Mouse (Mus musculus): ENCODE results near the gene Ccdc6. TPM values are rescaled to one million over a fixed set of nuclear protein-coding genes. Genes with fewer than 3 reads are reported as not detected.

Gene Ccdc6
- polyA plus RNA-seq, 1 experiment: 61.8 TPM

- Histone ChIP-seq H3K9me3 (replicated peaks; ENCODE audit: control insufficient read depth, insufficient read depth, low read length, poor library complexity, severe bottlenecking) (peaks cover 6% of the 10 kb centered on the region; the same call in 1 of the 2 replicates), H3K36me3 (ENCODE audit: control insufficient read depth, insufficient read depth, low read length, poor library complexity, severe bottlenecking) (no peaks in the 10 kb centered on the region), H3K27me3 (ENCODE audit: control insufficient read depth, insufficient read depth, low read length, poor library complexity, severe bottlenecking) (no peaks in the 10 kb centered on the region), H3K4me3 (ENCODE audit: low read depth, low read length) (no peak overlapping the region), H3K9ac (ENCODE audit: low read depth, poor library complexity, severe bottlenecking) (no peak overlapping the region), H3K27ac (ENCODE audit: insufficient read depth, low read length) (no peak overlapping the region), H3K4me1 (ENCODE audit: control insufficient read depth, insufficient read depth, low read length) (peaks cover 1% of the 10 kb centered on the region)
- TF ChIP-seq CTCF (IDR thresholded peaks at IDR 0.05; ENCODE audit: low read depth, low read length) (no peak), EP300 (IDR thresholded peaks at IDR 0.05; ENCODE audit: insufficient read depth, low read depth, low read length) (no peak), POLR2A (IDR thresholded peaks at IDR 0.05; ENCODE audit: insufficient read depth, low read length) (no peak)
Observed at GRCm38 (mm10) chr10:70069321-70069720, 27.6 kb upstream of the Ccdc6 start.

GRCm38 (mm10) chr10:70071334-70071733, 25.6 kb upstream of the Ccdc6 start:
- Histone ChIP-seq H3K9me3 (replicated peaks; ENCODE audit: control insufficient read depth, insufficient read depth, low read length, poor library complexity, severe bottlenecking) (peaks cover 6% of the 10 kb centered on the region; the same call in 1 of the 2 replicates), H3K27ac (ENCODE audit: insufficient read depth, low read length) (no peak overlapping the region), H3K4me1 (ENCODE audit: control insufficient read depth, insufficient read depth, low read length) (peaks cover 1% of the 10 kb centered on the region), H3K27me3 (ENCODE audit: control insufficient read depth, insufficient read depth, low read length, poor library complexity, severe bottlenecking) (no peaks in the 10 kb centered on the region), H3K4me3 (ENCODE audit: low read depth, low read length) (no peak overlapping the region), H3K36me3 (ENCODE audit: control insufficient read depth, insufficient read depth, low read length, poor library complexity, severe bottlenecking) (no peaks in the 10 kb centered on the region), H3K9ac (ENCODE audit: low read depth, poor library complexity, severe bottlenecking) (no peak overlapping the region)
- TF ChIP-seq CTCF (IDR thresholded peaks at IDR 0.05; ENCODE audit: low read depth, low read length): no peak
- no peak for TF ChIP-seq POLR2A (IDR thresholded peaks at IDR 0.05; ENCODE audit: insufficient read depth, low read length)

- Histone ChIP-seq H3K36me3 (ENCODE audit: control insufficient read depth, insufficient read depth, low read length, poor library complexity, severe bottlenecking) (no peaks in the 10 kb centered on the region), H3K27me3 (ENCODE audit: control insufficient read depth, insufficient read depth, low read length, poor library complexity, severe bottlenecking) (no peaks in the 10 kb centered on the region), H3K4me1 (ENCODE audit: control insufficient read depth, insufficient read depth, low read length) (no peaks in the 10 kb centered on the region), H3K9me3 (replicated peaks; ENCODE audit: control insufficient read depth, insufficient read depth, low read length, poor library complexity, severe bottlenecking) (no peaks in the 10 kb centered on the region), H3K4me3 (ENCODE audit: low read depth, low read length) (no peak overlapping the region), H3K9ac (ENCODE audit: low read depth, poor library complexity, severe bottlenecking) (no peak overlapping the region), H3K27ac (ENCODE audit: insufficient read depth, low read length) (no peak overlapping the region)
- TF ChIP-seq EP300 (IDR thresholded peaks at IDR 0.05; ENCODE audit: insufficient read depth, low read depth, low read length): no peak
Observed at GRCm38 (mm10) chr10:70077452-70077851, 19.5 kb upstream of the Ccdc6 start.

GRCm38 (mm10) chr10:70080908-70081307, 16.0 kb upstream of the Ccdc6 start:
- no peaks in the 10 kb centered on the region for H3K9me3 ChIP-seq (replicated peaks; ENCODE audit: control insufficient read depth, insufficient read depth, low read length, poor library complexity, severe bottlenecking)
- no peak overlapping the region for H3K4me3 ChIP-seq (ENCODE audit: low read depth, low read length)
- TF ChIP-seq POLR2A (IDR thresholded peaks at IDR 0.05; ENCODE audit: insufficient read depth, low read length) (no peak), EP300 (IDR thresholded peaks at IDR 0.05; ENCODE audit: insufficient read depth, low read depth, low read length) (no peak), CTCF (IDR thresholded peaks at IDR 0.05; ENCODE audit: low read depth, low read length) (no peak)
- H3K27me3 ChIP-seq (ENCODE audit: control insufficient read depth, insufficient read depth, low read length, poor library complexity, severe bottlenecking): no peaks in the 10 kb centered on the region
- no peaks in the 10 kb centered on the region for H3K4me1 ChIP-seq (ENCODE audit: control insufficient read depth, insufficient read depth, low read length)
- H3K9ac ChIP-seq (ENCODE audit: low read depth, poor library complexity, severe bottlenecking): no peak overlapping the region
- no peaks in the 10 kb centered on the region for H3K36me3 ChIP-seq (ENCODE audit: control insufficient read depth, insufficient read depth, low read length, poor library complexity, severe bottlenecking)
- H3K27ac ChIP-seq (ENCODE audit: insufficient read depth, low read length): no peak overlapping the region

GRCm38 (mm10) chr10:70081564-70082175, 15.3 kb upstream of the Ccdc6 start:
- no peaks in the 10 kb centered on the region for H3K9me3 ChIP-seq (replicated peaks; ENCODE audit: control insufficient read depth, insufficient read depth, low read length, poor library complexity, severe bottlenecking)
- no peak overlapping the region for H3K27ac ChIP-seq (ENCODE audit: insufficient read depth, low read length)
- no peaks in the 10 kb centered on the region for H3K36me3 ChIP-seq (ENCODE audit: control insufficient read depth, insufficient read depth, low read length, poor library complexity, severe bottlenecking)
- H3K4me3 ChIP-seq (ENCODE audit: low read depth, low read length): no peak overlapping the region
- H3K9ac ChIP-seq (ENCODE audit: low read depth, poor library complexity, severe bottlenecking): no peak overlapping the region
- no peaks in the 10 kb centered on the region for H3K4me1 ChIP-seq (ENCODE audit: control insufficient read depth, insufficient read depth, low read length)
- TF ChIP-seq CTCF (IDR thresholded peaks at IDR 0.05; ENCODE audit: low read depth, low read length) (no peak), POLR2A (IDR thresholded peaks at IDR 0.05; ENCODE audit: insufficient read depth, low read length) (no peak), EP300 (IDR thresholded peaks at IDR 0.05; ENCODE audit: insufficient read depth, low read depth, low read length) (no peak)
- H3K27me3 ChIP-seq (ENCODE audit: control insufficient read depth, insufficient read depth, low read length, poor library complexity, severe bottlenecking): no peaks in the 10 kb centered on the region

- H3K9ac ChIP-seq (ENCODE audit: low read depth, poor library complexity, severe bottlenecking): no peak overlapping the region
- H3K4me1 ChIP-seq (ENCODE audit: control insufficient read depth, insufficient read depth, low read length): no peaks in the 10 kb centered on the region
- no peak overlapping the region for H3K4me3 ChIP-seq (ENCODE audit: low read depth, low read length)
- TF ChIP-seq CTCF (IDR thresholded peaks at IDR 0.05; ENCODE audit: low read depth, low read length) (no peak), EP300 (IDR thresholded peaks at IDR 0.05; ENCODE audit: insufficient read depth, low read depth, low read length) (no peak), POLR2A (IDR thresholded peaks at IDR 0.05; ENCODE audit: insufficient read depth, low read length) (no peak)
- H3K9me3 ChIP-seq (replicated peaks; ENCODE audit: control insufficient read depth, insufficient read depth, low read length, poor library complexity, severe bottlenecking): no peaks in the 10 kb centered on the region
- no peaks in the 10 kb centered on the region for H3K36me3 ChIP-seq (ENCODE audit: control insufficient read depth, insufficient read depth, low read length, poor library complexity, severe bottlenecking)
- no peak overlapping the region for H3K27ac ChIP-seq (ENCODE audit: insufficient read depth, low read length)
- H3K27me3 ChIP-seq (ENCODE audit: control insufficient read depth, insufficient read depth, low read length, poor library complexity, severe bottlenecking): no peaks in the 10 kb centered on the region
Observed at GRCm38 (mm10) chr10:70083241-70083640, 13.7 kb upstream of the Ccdc6 start.
